Comparison of ENCODE assay signal across 9 mouse cellular contexts in genomic region chr5:142368122-142368521, GRCm38 (mm10). TPM values are rescaled to one million over a fixed set of nuclear protein-coding genes. Genes with fewer than 3 reads are reported as not detected.
DNase-seq lines count a peak whose midpoint lies in the region; ATAC-seq and TF ChIP-seq lines count a peak whose summit lies in the region.
"Had no signal": no experiment of that assay in that cellular context is flagged by ENCODE, and none has a peak within 500 bp of the region (broad histone marks: within the 10 kb centered on the region; RNA-seq: fewer than 3 reads in every experiment).

No protein-coding gene starts in this region.

- ATAC-seq in embryonic facial prominence, embryonic 12.5 days (ENCODE audit: insufficient number of reproducible peaks, insufficient read depth, low FRiP score, low TSS enrichment): no peak
- ATAC-seq in intestine, embryonic 15.5 days: no peak
- ATAC-seq in neural tube, embryonic 13.5 days (ENCODE audit: low read depth): no peak

- H3K27ac ChIP-seq in left cerebral cortex, adult 2 months: peak overlapping the region; percentile 89
- peak overlapping the region; percentile 72 for H3K27ac ChIP-seq in embryonic facial prominence, embryonic 12.5 days
- peak overlapping the region; percentile 49 for H3K27ac ChIP-seq in intestine, embryonic 15.5 days
- peak overlapping the region; percentile 80 for H3K27ac ChIP-seq in neural tube, embryonic 13.5 days (replicated peaks)

- no peaks in the 10 kb centered on the region for H3K9me3 ChIP-seq in embryonic facial prominence, embryonic 12.5 days
- H3K9me3 ChIP-seq in intestine, embryonic 15.5 days: no peaks in the 10 kb centered on the region
- H3K9me3 ChIP-seq in neural tube, embryonic 13.5 days: no peaks in the 10 kb centered on the region

- no peak for TF ChIP-seq CTCF in left cerebral cortex, adult 2 months (IDR thresholded peaks at IDR 0.05)

- peak overlapping the region; percentile 56; the same call in 1 of the 2 replicates for H3K9ac ChIP-seq in embryonic facial prominence, embryonic 12.5 days
- peak overlapping the region; percentile 57 for H3K9ac ChIP-seq in intestine, embryonic 15.5 days
- peak overlapping the region; percentile 74 for H3K9ac ChIP-seq in neural tube, embryonic 13.5 days

- peak overlapping the region; percentile 76 for H3K4me3 ChIP-seq in left cerebral cortex, adult 2 months
- H3K4me3 ChIP-seq in embryonic facial prominence, embryonic 12.5 days: peak overlapping the region; percentile 50
- H3K4me3 ChIP-seq in intestine, embryonic 15.5 days (replicated peaks): peak overlapping the region; percentile 66
- peak overlapping the region; percentile 58 for H3K4me3 ChIP-seq in neural tube, embryonic 13.5 days

- no peaks in the 10 kb centered on the region for H3K36me3 ChIP-seq in embryonic facial prominence, embryonic 12.5 days
- no peaks in the 10 kb centered on the region for H3K36me3 ChIP-seq in intestine, embryonic 15.5 days
- no peaks in the 10 kb centered on the region; the same call in 1 of the 2 replicates for H3K36me3 ChIP-seq in neural tube, embryonic 13.5 days

- WGBS in embryonic facial prominence, embryonic 12.5 days: 78% methylated on average over 5 of the region's 5 CpGs
- WGBS in intestine, embryonic 15.5 days: 41% methylated on average over 5 of the region's 5 CpGs
- 63% methylated on average over 5 of the region's 5 CpGs for WGBS in neural tube, embryonic 13.5 days

- H3K4me2 ChIP-seq in embryonic facial prominence, embryonic 12.5 days (replicated peaks): peak overlapping the region; percentile 64
- H3K4me2 ChIP-seq in intestine, embryonic 15.5 days (replicated peaks): peak overlapping the region; percentile 67
- H3K4me2 ChIP-seq in neural tube, embryonic 13.5 days: peak overlapping the region; percentile 81

- H3K27me3 ChIP-seq in embryonic facial prominence, embryonic 12.5 days: no peaks in the 10 kb centered on the region
- no peaks in the 10 kb centered on the region for H3K27me3 ChIP-seq in intestine, embryonic 15.5 days (replicated peaks)
- no peaks in the 10 kb centered on the region for H3K27me3 ChIP-seq in neural tube, embryonic 13.5 days

- intact Hi-C loops in left cerebral cortex, adult 2 months (cut with DNase I): no loop called here
- intact Hi-C loops in left cerebral cortex, postnatal 36 days (cut with DNase I): no loop called here

- H3K4me1 ChIP-seq in embryonic facial prominence, embryonic 12.5 days: peaks cover 22% of the 10 kb centered on the region
- peaks cover 18% of the 10 kb centered on the region for H3K4me1 ChIP-seq in intestine, embryonic 15.5 days (replicated peaks)
- peaks cover 47% of the 10 kb centered on the region for H3K4me1 ChIP-seq in neural tube, embryonic 13.5 days (replicated peaks)

- DNase-seq in left cerebral cortex, adult 2 months (ENCODE audit: extremely low spot score in 1 of 2, low spot score in 2 of 2): no peak
- DNase-seq in left cerebral cortex, postnatal 36 days (ENCODE audit: low spot score in 2 of 2): no peak
- no peak for DNase-seq in left cerebral cortex, adult 8-10 months (ENCODE audit: low spot score in 2 of 2)
- DNase-seq in left cerebral cortex, adult 9 months (ENCODE audit: low spot score in 2 of 2): no peak
- DNase-seq in ovary, adult 18-20 months (ENCODE audit: low spot score): no peak
- DNase-seq: adrenal gland, adult 2 months had no signal

RNA-seq across cellular contexts. Expression of gene Foxk1, which starts 33.2 kb away (rescaled TPM):
- total RNA-seq in left cerebral cortex, adult 2 months (2021): 10 to 100 TPM; 40.4 to 46.1 TPM
- 10 to 100 TPM; 42.4 to 42.5 TPM for total RNA-seq in left cerebral cortex, postnatal 36 days (2021)
- polyA plus RNA-seq in embryonic facial prominence, embryonic 12.5 days (2016; fragmentation: Nextera tagmentation; extraction: Ambion mirVana): 7.0 and 8.4 TPM in 2 replicates
- polyA plus RNA-seq in intestine, embryonic 15.5 days (2015; fragmentation: Nextera tagmentation; extraction: Ambion mirVana): 4.3 and 5.3 TPM in 2 replicates
- polyA plus RNA-seq in neural tube, embryonic 13.5 days (2015; fragmentation: Nextera tagmentation; extraction: Ambion mirVana): 5.6 and 7.2 TPM in 2 replicates
- total RNA-seq in left cerebral cortex, adult 8-10 months (2022): 10 to 100 TPM; 39.6 to 43.1 (median 42.7) TPM
